Mouse (Mus musculus) frontal cortex, adult 2 months (tissue): ENCODE data around the gene Gprin2. TPM values are rescaled to one million over a fixed set of nuclear protein-coding genes. Genes with fewer than 3 reads are reported as not detected.

ENCODE experiments used
- DNase-seq, 2 experiments: peaks; one replicate each; pipeline ENCODE4 v3.0.0; 2022; ENCODE audit warnings: low spot score in 1 of 2; ENCODE audit errors: extremely low spot score in 1 of 2
- polyA plus RNA-seq: library from polyadenylated mRNA; depleted of rRNA; stranded (reverse); fragments of >200 nt; gene quantifications from 2 replicates; pipeline ENCODE4 v1.2.3, GENCODE M21; 2012; rRNA removed

Gprin2 gene
- 1.1 and 1.2 TPM in 2 replicates for polyA plus RNA-seq

- no peak for DNase-seq
Observed at GRCm38 (mm10) chr14:34201231-34202035, at the start of gene Gprin2. Gene Gprin2, minus strand, starts transcription at chr14:34201653.

- no peak for DNase-seq
Observed at GRCm38 (mm10) chr14:34240676-34241075, 39.2 kb upstream of the Gprin2 start.

- DNase-seq: no peak
Observed at GRCm38 (mm10) chr14:34240263-34240662, 38.8 kb upstream of the Gprin2 start.

GRCm38 (mm10) chr14:34234630-34235380 lies 33.4 kb upstream of the Gprin2 start:
- DNase-seq: peak; percentile 11 to 49

- DNase-seq: no peak
Observed at GRCm38 (mm10) chr14:34233846-34234245, 32.4 kb upstream of the Gprin2 start.

- no peak for DNase-seq
Observed at GRCm38 (mm10) chr14:34232866-34233680, 31.6 kb upstream of the Gprin2 start.

GRCm38 (mm10) chr14:34232340-34232739 lies 30.9 kb upstream of the Gprin2 start:
- DNase-seq: no peak

GRCm38 (mm10) chr14:34228830-34229506 lies 27.5 kb upstream of the Gprin2 start:
- no peak for DNase-seq

- no peak for DNase-seq
Observed at GRCm38 (mm10) chr14:34227981-34228380, 26.5 kb upstream of the Gprin2 start.

- peak in 1 of 2 experiments; percentile 17 for DNase-seq
Observed at GRCm38 (mm10) chr14:34226566-34226965, 25.1 kb upstream of the Gprin2 start.

GRCm38 (mm10) chr14:34225986-34226385 lies 24.5 kb upstream of the Gprin2 start:
- DNase-seq: no peak

- no peak for DNase-seq
Observed at GRCm38 (mm10) chr14:34223362-34223898, 22.0 kb upstream of the Gprin2 start.

- no peak for DNase-seq
Observed at GRCm38 (mm10) chr14:34221416-34222077, 20.1 kb upstream of the Gprin2 start.

- DNase-seq: no peak
Observed at GRCm38 (mm10) chr14:34220426-34220825, 19.0 kb upstream of the Gprin2 start.

GRCm38 (mm10) chr14:34219786-34220198 lies 18.3 kb upstream of the Gprin2 start:
- no peak for DNase-seq

GRCm38 (mm10) chr14:34219295-34219694 lies 17.8 kb upstream of the Gprin2 start, which contains the start of gene Syt15:
Gene Syt15, plus strand, starts transcription at chr14:34219595.
- DNase-seq: no peak

GRCm38 (mm10) chr14:34215451-34216127 lies 14.1 kb upstream of the Gprin2 start:
- DNase-seq: no peak

- no peak for DNase-seq
Observed at GRCm38 (mm10) chr14:34209942-34210341, 8.5 kb upstream of the Gprin2 start.

GRCm38 (mm10) chr14:34209080-34209479 lies 7.6 kb upstream of the Gprin2 start:
- no peak for DNase-seq
